Mouse (Mus musculus): Measurements from ENCODE around the gene Clcn2. TPM values are rescaled to one million over a fixed set of nuclear protein-coding genes. Genes with fewer than 3 reads are reported as not detected.

Gene Clcn2
- total and polyA plus RNA-seq, 2 experiments from 2014 or later = 1.4 to 16.9 TPM

- H3K27me3 ChIP-seq (ENCODE audit: control insufficient read depth, insufficient read depth, low read length) = no peaks in the 10 kb centered on the region
- no peak overlapping the region for H3K4me3 ChIP-seq (ENCODE audit: low read depth, low read length)
- peaks cover 26% of the 10 kb centered on the region for H3K4me1 ChIP-seq (ENCODE audit: control insufficient read depth, insufficient read depth)
- no peak overlapping the region for H3K9ac ChIP-seq (replicated peaks; ENCODE audit: low read depth, low read length)
- WGBS = 85% methylated on average over 5 of the region's 5 CpGs
- peaks cover 78% of the 10 kb centered on the region for H3K36me3 ChIP-seq (replicated peaks; ENCODE audit: control insufficient read depth, insufficient read depth, low read length)
- no peak for TF ChIP-seq CTCF (IDR thresholded peaks at IDR 0.05; ENCODE audit: low read depth)
- no peak for TF ChIP-seq EP300 (IDR thresholded peaks at IDR 0.05; ENCODE audit: low read depth)
- H3K27ac ChIP-seq (ENCODE audit: low read depth) = peak overlapping the region; percentile 35; the same call in 1 of the 2 replicates
- DNase-seq (ENCODE audit: low spot score) (no peak), ATAC-seq (ENCODE audit: insufficient read depth, low read depth) (no peak)
- H3K4me2 ChIP-seq (ENCODE audit: low read depth, low read length) = no peak overlapping the region
- no peaks in the 10 kb centered on the region for H3K9me3 ChIP-seq (replicated peaks; ENCODE audit: control insufficient read depth, low read length)
These were observed 40.2 kb downstream of the Clcn2 start for GRCm38 (mm10) chr16:20677380-20677779.

GRCm38 (mm10) chr16:20676702-20677101 lies 40.8 kb downstream of the Clcn2 start:
- ATAC-seq (ENCODE audit: insufficient read depth, low read depth) = no peak
- Histone ChIP-seq H3K9me3 (replicated peaks; ENCODE audit: control insufficient read depth, low read length) (no peaks in the 10 kb centered on the region), H3K27me3 (ENCODE audit: control insufficient read depth, insufficient read depth, low read length) (no peaks in the 10 kb centered on the region), H3K36me3 (replicated peaks; ENCODE audit: control insufficient read depth, insufficient read depth, low read length) (peaks cover 71% of the 10 kb centered on the region), H3K4me1 (ENCODE audit: control insufficient read depth, insufficient read depth) (peaks cover 26% of the 10 kb centered on the region), H3K4me2 (ENCODE audit: low read depth, low read length) (no peak overlapping the region), H3K27ac (ENCODE audit: low read depth) (no peak overlapping the region), H3K4me3 (ENCODE audit: low read depth, low read length) (no peak overlapping the region), H3K9ac (replicated peaks; ENCODE audit: low read depth, low read length) (no peak overlapping the region)
- TF ChIP-seq CTCF (IDR thresholded peaks at IDR 0.05; ENCODE audit: low read depth) = no peak
- TF ChIP-seq EP300 (IDR thresholded peaks at IDR 0.05; ENCODE audit: low read depth) = no peak
- no peak for DNase-seq (ENCODE audit: low spot score)
- 85% methylated on average over 4 of the region's 4 CpGs for WGBS

- ATAC-seq (ENCODE audit: insufficient read depth, low read depth) = no peak
- TF ChIP-seq CTCF (IDR thresholded peaks at IDR 0.05; ENCODE audit: low read depth) (no peak), EP300 (IDR thresholded peaks at IDR 0.05; ENCODE audit: low read depth) (no peak)
- Histone ChIP-seq H3K27ac (ENCODE audit: low read depth) (no peak overlapping the region), H3K4me1 (ENCODE audit: control insufficient read depth, insufficient read depth) (peaks cover 26% of the 10 kb centered on the region), H3K4me3 (ENCODE audit: low read depth, low read length) (no peak overlapping the region), H3K27me3 (ENCODE audit: control insufficient read depth, insufficient read depth, low read length) (no peaks in the 10 kb centered on the region), H3K36me3 (replicated peaks; ENCODE audit: control insufficient read depth, insufficient read depth, low read length) (peaks cover 57% of the 10 kb centered on the region), H3K4me2 (ENCODE audit: low read depth, low read length) (no peak overlapping the region), H3K9ac (replicated peaks; ENCODE audit: low read depth, low read length) (no peak overlapping the region), H3K9me3 (replicated peaks; ENCODE audit: control insufficient read depth, low read length) (no peaks in the 10 kb centered on the region)
- WGBS = 87% methylated on average over 6 of the region's 6 CpGs
- no peak for DNase-seq (ENCODE audit: low spot score)
These were observed 42.3 kb downstream of the Clcn2 start for GRCm38 (mm10) chr16:20675213-20675612.

DNA sequence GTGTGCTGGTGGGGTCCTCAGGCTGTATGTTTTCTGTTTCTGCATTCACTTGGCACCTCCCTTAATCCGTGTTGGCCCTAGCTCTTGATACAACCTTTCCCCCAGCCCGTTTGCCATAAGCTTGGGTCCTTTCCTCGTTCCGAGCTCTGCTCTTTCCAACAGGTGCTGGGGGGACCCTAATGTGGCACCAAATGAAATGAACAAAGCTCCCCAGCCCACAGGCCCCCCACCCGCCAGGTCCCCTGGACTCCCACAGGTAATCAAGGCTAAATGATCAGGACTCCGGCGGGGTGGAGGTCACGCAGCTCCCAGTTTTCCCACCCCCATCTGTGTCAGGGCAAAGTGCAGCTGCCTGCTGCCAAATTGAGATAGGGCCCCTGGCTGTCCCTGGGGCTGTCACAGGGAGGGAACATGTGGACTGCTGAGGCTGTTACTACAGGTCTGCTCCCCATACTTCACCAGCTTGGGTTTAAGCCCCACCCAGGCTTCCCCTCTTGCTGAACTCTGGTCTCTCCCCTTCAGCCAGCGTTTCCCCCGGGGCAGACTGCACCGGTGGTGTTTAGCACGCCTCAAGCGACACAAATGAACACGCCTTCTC lies 43.7 kb downstream of the Clcn2 start:
- peaks cover 26% of the 10 kb centered on the region for H3K4me1 ChIP-seq (ENCODE audit: control insufficient read depth, insufficient read depth)
- WGBS = 3% methylated on average over 14 of the region's 14 CpGs
- DNase-seq (ENCODE audit: low spot score) = peak; percentile 33
- H3K27ac ChIP-seq (ENCODE audit: low read depth) = peak overlapping the region; percentile 97
- H3K36me3 ChIP-seq (replicated peaks; ENCODE audit: control insufficient read depth, insufficient read depth, low read length) = peaks cover 42% of the 10 kb centered on the region
- peak overlapping the region; percentile 98 for H3K4me3 ChIP-seq (ENCODE audit: low read depth, low read length)
- ATAC-seq (ENCODE audit: insufficient read depth, low read depth) = no peak
- H3K9ac ChIP-seq (replicated peaks; ENCODE audit: low read depth, low read length) = peak overlapping the region; percentile 98
- TF ChIP-seq EP300 (IDR thresholded peaks at IDR 0.05; ENCODE audit: low read depth) (no peak), CTCF (IDR thresholded peaks at IDR 0.05; ENCODE audit: low read depth) (no peak)
- H3K4me2 ChIP-seq (ENCODE audit: low read depth, low read length) = peak overlapping the region; percentile 79
- H3K27me3 ChIP-seq (ENCODE audit: control insufficient read depth, insufficient read depth, low read length) = no peaks in the 10 kb centered on the region
- H3K9me3 ChIP-seq (replicated peaks; ENCODE audit: control insufficient read depth, low read length) = no peaks in the 10 kb centered on the region

DNA sequence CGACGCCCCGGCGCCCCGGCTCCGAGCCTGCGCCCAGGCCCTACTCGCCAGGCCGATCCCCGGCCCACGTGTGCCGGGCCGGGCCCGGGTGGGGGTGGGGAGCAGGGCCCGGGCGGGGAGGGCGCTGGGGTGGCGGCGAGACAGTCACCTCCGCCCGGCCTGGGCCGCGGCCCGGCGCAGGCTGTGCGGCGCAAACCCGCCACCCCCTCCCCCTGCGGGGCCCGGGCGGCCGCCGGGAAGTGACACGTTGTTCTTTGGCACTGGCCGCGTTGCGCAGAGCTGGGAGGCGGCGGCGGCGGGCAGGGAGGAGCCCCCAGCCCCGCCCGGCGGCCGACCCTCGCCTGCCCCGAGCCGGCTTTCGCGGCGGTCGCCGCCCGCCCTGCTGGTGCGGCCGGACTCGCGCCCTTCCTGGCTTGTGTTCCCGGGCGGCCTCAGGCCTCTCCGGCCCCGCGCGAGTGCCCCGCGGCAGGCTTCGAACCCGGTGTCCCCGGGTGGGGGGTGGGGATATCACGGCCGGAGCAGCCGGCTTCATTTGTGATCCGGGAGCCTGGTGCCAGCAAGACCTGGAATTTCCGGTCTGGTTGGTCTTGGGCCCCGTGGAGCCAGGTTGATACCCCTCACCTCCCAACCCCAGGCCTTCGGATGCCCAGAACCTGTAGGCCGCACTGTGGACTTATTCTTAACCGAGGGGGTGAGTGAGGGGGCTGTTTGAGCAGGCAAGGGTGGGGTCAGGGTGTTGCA lies 44.4 kb downstream of the Clcn2 start:
- H3K27ac ChIP-seq (ENCODE audit: low read depth) = peak overlapping the region; percentile 97
- TF ChIP-seq EP300 (IDR thresholded peaks at IDR 0.05; ENCODE audit: low read depth) = no peak
- under 1% methylated on average over 34 of the region's 78 CpGs for WGBS
- peak overlapping the region; percentile 98 for H3K9ac ChIP-seq (replicated peaks; ENCODE audit: low read depth, low read length)
- H3K4me1 ChIP-seq (ENCODE audit: control insufficient read depth, insufficient read depth) = peaks cover 25% of the 10 kb centered on the region
- H3K36me3 ChIP-seq (replicated peaks; ENCODE audit: control insufficient read depth, insufficient read depth, low read length) = peaks cover 36% of the 10 kb centered on the region
- peak overlapping the region; percentile 79 for H3K4me2 ChIP-seq (ENCODE audit: low read depth, low read length)
- ATAC-seq (ENCODE audit: insufficient read depth, low read depth) (peak; percentile 77), DNase-seq (ENCODE audit: low spot score) (peak; percentile 49)
- H3K4me3 ChIP-seq (ENCODE audit: low read depth, low read length) = peak overlapping the region; percentile 98
- no peaks in the 10 kb centered on the region for H3K9me3 ChIP-seq (replicated peaks; ENCODE audit: control insufficient read depth, low read length)
- H3K27me3 ChIP-seq (ENCODE audit: control insufficient read depth, insufficient read depth, low read length) = no peaks in the 10 kb centered on the region
